Mouse (Mus musculus): ENCODE results near the gene Abo.

Gene Abo

GRCm38 (mm10) chr2:26901834-26902400, 37.1 kb upstream of the Abo start:
- ChIA-PET POLR2A (interaction anchor here (0.6 to 13.2 kb wide), 75 partner anchors 10 to 603 kb away, joined by 3 to 251 read pairs (median 5); partner anchors contain the start of genes Surf1 (in 3 of the 4), Surf2 (in 3 of the 4), Abo (in 2 of the 4) and Agpat2 (in 2 of the 4)), CTCF (interaction anchor here in 2 of 4 experiments (0.5 to 2.2 kb wide), 8 partner anchors 9 to 1298 kb away, joined by 3 to 11 read pairs (median 4); partner anchors contain the start of gene Inpp5e (in 1 of the 2))

DNA sequence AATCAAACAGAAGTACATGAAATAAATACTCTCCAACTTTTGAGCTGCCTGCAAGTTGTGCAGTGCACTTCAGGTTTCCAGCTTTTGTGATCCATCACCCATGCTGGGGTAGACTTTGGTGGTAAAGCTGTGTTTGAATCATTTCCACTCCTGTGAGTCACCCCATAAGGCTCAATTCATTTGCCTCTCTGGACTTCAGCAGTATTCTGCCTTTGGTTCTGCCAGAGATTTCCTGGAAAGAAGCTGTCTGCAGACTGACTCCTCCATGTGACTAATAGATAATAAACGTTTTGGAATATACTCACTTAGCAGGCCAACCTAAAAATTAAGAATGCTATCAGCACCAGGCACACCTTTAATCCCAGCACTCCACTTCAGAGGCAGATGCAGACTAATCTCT, 36.0 kb upstream of the Abo start:
- CTCF ChIA-PET = no interaction called here
- POLR2A ChIA-PET = interaction anchor here in 3 of 4 experiments (0.9 to 13.2 kb wide), 8 partner anchors 9 to 455 kb away, joined by 3 to 251 read pairs (median 25); partner anchors contain the start of genes Med22 (in 2 of the 3), Rpl7a (in 2 of the 3), Surf1 (in 1 of the 3) and Surf2 (in 1 of the 3)

DNA sequence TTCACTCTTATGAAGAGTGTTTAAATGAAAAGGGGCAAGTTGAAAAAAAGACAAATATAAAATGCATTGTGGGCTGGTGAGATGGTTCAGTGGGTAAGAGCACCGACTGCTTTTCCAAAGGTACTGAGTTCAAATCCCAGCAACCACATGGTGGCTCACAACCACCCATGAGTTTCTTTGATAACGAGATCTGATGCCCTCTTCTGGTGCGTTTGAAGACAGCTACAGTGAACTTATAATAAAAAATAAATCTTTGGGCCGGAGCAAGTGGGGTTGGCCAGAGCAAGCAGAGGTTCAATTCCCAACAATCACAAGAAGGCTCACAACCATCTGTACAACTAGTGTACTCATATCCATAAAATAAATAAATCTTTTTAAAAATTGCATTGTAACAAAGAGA, 31.1 kb upstream of the Abo start:
- CTCF ChIA-PET = interaction anchor here in 1 of 4 experiments (1.2 to 1.9 kb wide), 2 partner anchors 11 to 48 kb away, joined by 3 to 6 read pairs; no protein-coding TSS in a partner anchor
- POLR2A ChIA-PET = interaction anchor here in 3 of 4 experiments (0.6 to 4.1 kb wide), 8 partner anchors 9 to 260 kb away, joined by 3 to 25 read pairs (median 4); partner anchors contain the start of genes Med22 (in 1 of the 3) and Rpl7a (in 1 of the 3)

- ChIA-PET POLR2A (interaction anchor here (0.6 to 1.8 kb wide), 10 partner anchors 8 to 1001 kb away, joined by 3 to 9 read pairs (median 5); partner anchors contain the start of gene Surf6 (in 3 of the 4)), CTCF (interaction anchor here in 2 of 4 experiments (0.6 kb wide), 2 partner anchors 325 to 1786 kb away, joined by 3 to 5 read pairs; no protein-coding TSS in a partner anchor)
These were observed 21.4 kb upstream of the Abo start for GRCm38 (mm10) chr2:26886170-26886569.

DNA sequence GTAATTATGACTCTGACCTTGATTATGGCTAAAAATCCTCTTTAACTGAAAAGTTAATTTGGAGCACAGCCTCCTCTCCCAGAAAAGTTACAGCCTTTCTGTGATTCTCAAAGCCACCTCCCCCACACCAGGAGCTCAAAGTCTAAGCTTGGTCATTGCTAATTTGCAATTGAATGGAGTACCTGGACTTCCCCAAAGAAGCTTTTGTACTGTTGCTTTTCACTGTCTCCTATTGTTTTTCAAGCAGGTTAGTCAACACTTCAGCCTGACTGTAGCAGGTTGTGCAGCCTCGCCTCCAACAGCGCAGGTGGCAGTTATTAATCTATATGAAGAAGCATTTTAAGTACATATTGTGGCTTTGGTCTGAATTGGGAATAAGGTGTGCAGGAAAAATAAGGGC, 20.8 kb upstream of the Abo start:
- ChIA-PET CTCF (interaction anchor here in 1 of 4 experiments (0.6 kb wide), 1 partner anchor 1786 kb away, joined by 5 read pairs; no protein-coding TSS in a partner anchor), POLR2A (interaction anchor here (0.6 to 1.8 kb wide), 10 partner anchors 14 to 250 kb away, joined by 3 to 9 read pairs (median 5); partner anchors contain the start of gene Surf6 (in 3 of the 4))

DNA sequence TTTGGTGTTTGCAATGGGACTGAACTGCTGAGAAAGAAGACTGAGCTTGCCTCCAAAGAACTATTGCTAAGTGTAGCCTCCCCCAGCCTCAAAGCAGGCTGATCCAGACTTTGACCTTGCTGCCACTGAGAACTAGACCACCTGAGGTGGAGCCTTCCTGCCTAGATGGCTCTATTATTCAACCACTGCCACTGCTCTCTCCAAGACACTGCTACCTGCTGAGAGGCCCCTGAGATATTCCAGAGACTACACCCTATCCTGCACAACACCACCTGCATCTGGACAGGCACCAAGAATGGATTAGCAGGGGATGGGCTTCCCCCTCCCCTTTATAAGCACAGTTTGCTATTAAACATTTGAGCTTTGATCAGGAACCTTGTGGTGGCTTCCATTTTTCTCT, 13.8 kb upstream of the Abo start:
- CTCF ChIA-PET = no interaction called here
- POLR2A ChIA-PET = interaction anchor here in 1 of 4 experiments (0.9 to 2.4 kb wide), 4 partner anchors 8 to 240 kb away, joined by 3 to 6 read pairs (median 4); partner anchors contain the start of gene Surf6

DNA sequence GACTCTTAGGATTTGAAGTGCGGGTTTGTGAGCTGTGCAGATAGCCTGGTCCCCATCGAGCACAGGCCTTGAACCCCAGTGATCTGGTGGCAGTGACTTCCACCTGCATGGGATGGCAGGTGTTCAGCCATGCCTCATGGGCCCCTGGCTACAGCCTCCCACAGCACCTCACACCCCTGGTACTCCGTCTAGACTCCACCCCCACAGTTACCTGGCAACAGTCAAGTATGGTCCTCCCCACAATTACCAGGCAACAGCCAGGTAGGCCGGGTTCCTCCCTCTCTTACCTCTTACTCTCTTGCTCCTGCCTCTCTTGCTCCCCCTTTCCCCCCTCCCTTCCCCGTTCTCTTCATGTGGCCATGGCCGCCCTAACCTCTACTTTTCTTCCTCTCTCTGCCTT, 5.9 kb upstream of the Abo start:
- ChIA-PET POLR2A (interaction anchor here in 3 of 4 experiments (0.7 to 1.6 kb wide), 3 partner anchors 24 to 235 kb away, joined by 3 to 9 read pairs (median 4); partner anchors contain the start of gene Surf6 (in 1 of the 3)), CTCF (no interaction called here)

GRCm38 (mm10) chr2:26862856-26863255, 1.9 kb downstream of the Abo start:
- ChIA-PET CTCF (interaction anchor here in 2 of 4 experiments (0.7 to 1.3 kb wide), 2 partner anchors 15 to 177 kb away, joined by 3 read pairs; no protein-coding TSS in a partner anchor), POLR2A (interaction anchor here (0.6 to 1.7 kb wide), 7 partner anchors 11 to 227 kb away, joined by 3 to 5 read pairs (median 3); partner anchors contain the start of gene Surf6 (in 2 of the 4))

DNA sequence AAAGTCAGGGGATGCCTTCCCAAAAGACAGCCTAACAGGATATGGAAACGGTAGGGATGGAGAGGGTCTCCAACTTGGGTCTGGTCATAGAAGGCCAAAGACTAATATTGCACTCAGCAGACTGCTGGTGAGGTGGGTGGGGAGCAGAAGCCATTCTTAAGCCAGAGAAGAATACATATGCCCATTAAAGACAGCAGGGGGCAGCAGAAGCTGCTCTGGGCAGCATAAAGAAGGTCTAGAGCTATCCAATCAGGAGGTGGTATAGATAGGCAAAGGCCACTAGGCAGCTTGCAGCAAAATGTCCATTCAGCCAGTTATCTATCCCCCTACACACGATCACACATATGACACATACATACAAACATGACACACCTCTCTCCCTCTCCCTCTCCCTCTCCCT, 17.1 kb downstream of the Abo start:
- POLR2A ChIA-PET = interaction anchor here in 3 of 4 experiments (0.6 to 1.6 kb wide), 15 partner anchors 9 to 244 kb away, joined by 3 to 10 read pairs (median 4); partner anchors contain the start of genes Agpat2 (in 1 of the 3), Surf1 (in 1 of the 3), Surf2 (in 1 of the 3) and Surf6 (in 1 of the 3)

GRCm38 (mm10) chr2:26832478-26832877, 32.3 kb downstream of the Abo start:
- CTCF ChIA-PET = interaction anchor here in 1 of 4 experiments (1.5 kb wide), 1 partner anchor 15 kb away, joined by 5 read pairs; no protein-coding TSS in a partner anchor
- POLR2A ChIA-PET = interaction anchor here in 1 of 4 experiments (1.6 to 1.7 kb wide), 2 partner anchors 79 to 196 kb away, joined by 4 to 5 read pairs; no protein-coding TSS in a partner anchor

More for the DNA sequence above, 17.1 kb downstream of the Abo start:
- CTCF ChIA-PET = interaction anchor here (0.5 to 2.5 kb wide), 33 partner anchors 8 to 580 kb away, joined by 3 to 16 read pairs (median 4); partner anchors contain the start of genes Abo (in 2 of the 4) and Surf6 (in 2 of the 4)

GRCm38 (mm10) chr2:26828047-26828446, 36.7 kb downstream of the Abo start:
- POLR2A ChIA-PET = interaction anchor here in 2 of 4 experiments (0.8 to 1.5 kb wide), 8 partner anchors 29 to 241 kb away, joined by 3 to 7 read pairs (median 3); partner anchors contain the start of genes Gm20532 (in 1 of the 2), Surf1 (in 1 of the 2), Surf2 (in 1 of the 2) and Surf6 (in 1 of the 2)
- CTCF ChIA-PET = interaction anchor here in 1 of 4 experiments (1.1 kb wide), 1 partner anchor 20 kb away, joined by 5 read pairs; no protein-coding TSS in a partner anchor

- CTCF ChIA-PET = interaction anchor here in 1 of 4 experiments (1.1 kb wide), 1 partner anchor 21 kb away, joined by 5 read pairs; no protein-coding TSS in a partner anchor
- POLR2A ChIA-PET = interaction anchor here in 3 of 4 experiments (0.6 to 1.5 kb wide), 10 partner anchors 15 to 324 kb away, joined by 3 to 7 read pairs (median 3); partner anchors contain the start of genes Gm20532 (in 1 of the 3), Surf1 (in 1 of the 3), Surf2 (in 1 of the 3) and Surf6 (in 1 of the 3)
These were observed 37.4 kb downstream of the Abo start for GRCm38 (mm10) chr2:26827261-26827975.

All from embryonic stem cell, embryonic (primary cell).